Mouse (Mus musculus) ES-E14 (cell line): ENCODE data around the gene Tgfbr3. TPM values are rescaled to one million over a fixed set of nuclear protein-coding genes. Genes with fewer than 3 reads are reported as not detected.

Experiments
- DNase-seq: peaks from one replicate; pipeline ENCODE4 v3.0.0-alpha.2; 2013; ENCODE audit warnings: low read depth, low spot score
- H3K27ac ChIP-seq: 2 replicates; pipeline ENCODE4 v1.5.1; 2012; ENCODE audit warnings: low read depth, mild to moderate bottlenecking, low read length, moderate library complexity, mixed read lengths; ENCODE audit not compliant: poor library complexity, insufficient read depth, severe bottlenecking
- H3K36me3 ChIP-seq: 2 replicates; pipeline ENCODE4 v1.6.1; 2012; ENCODE audit warnings: mild to moderate bottlenecking, low read length, moderate library complexity, mixed read lengths; ENCODE audit not compliant: control insufficient read depth, poor library complexity, insufficient read depth, severe bottlenecking
- H3K4me1 ChIP-seq, 2 experiments: fragments of 150-350 bp in 1 of 2; sonication (generic) in 1 of 2; 2 replicates each; pipeline ENCODE4 v1.6.1; 2012; ENCODE audit warnings: low read length in 2 of 2, mild to moderate bottlenecking in 1 of 2, mixed read lengths in 1 of 2; ENCODE audit not compliant: control insufficient read depth in 2 of 2, insufficient read depth in 2 of 2, poor library complexity in 1 of 2
- H3K4me3 ChIP-seq, 2 experiments: fragments of 150-350 bp in 1 of 2; sonication (generic) in 1 of 2; 2 replicates each; pipeline ENCODE4 v1.5.1; 2012; ENCODE audit warnings: low read length in 2 of 2, low read depth in 1 of 2, mild to moderate bottlenecking in 1 of 2, mixed read lengths in 1 of 2; ENCODE audit not compliant: insufficient read depth in 1 of 2, poor library complexity in 1 of 2, severe bottlenecking in 1 of 2
- H3K9ac ChIP-seq: 2 replicates; pipeline ENCODE4 v1.6.1; 2012; ENCODE audit warnings: low read depth, mild to moderate bottlenecking, low read length, mixed read lengths; ENCODE audit not compliant: poor library complexity, insufficient read depth, severe bottlenecking
- H3K9me3 ChIP-seq: fragments of 150-350 bp; sonication (generic); 2 replicates; pipeline ENCODE4 v1.6.1; 2012; ENCODE audit warnings: low read depth, mild to moderate bottlenecking, low read length; ENCODE audit not compliant: control insufficient read depth, insufficient read depth
- CHD2 ChIP-seq: IDR thresholded peaks from 2 replicates; pipeline ENCODE4 v1.6.1; 2014; ENCODE audit warnings: mild to moderate bottlenecking, low read depth, low read length, inconsistent platforms
- HCFC1 ChIP-seq: IDR thresholded peaks from 2 replicates; pipeline ENCODE4 v1.6.1; 2012; ENCODE audit warnings: low read length, inconsistent platforms, borderline replicate concordance; ENCODE audit not compliant: insufficient read depth
- MAFK ChIP-seq: IDR thresholded peaks from 2 replicates; pipeline ENCODE4 v1.6.1; 2014; ENCODE audit warnings: mild to moderate bottlenecking, low read depth, low read length, inconsistent platforms; ENCODE audit not compliant: insufficient read depth
- ZC3H11A ChIP-seq: IDR thresholded peaks from 2 replicates; pipeline ENCODE4 v1.6.1; 2012; ENCODE audit warnings: low read depth, mild to moderate bottlenecking, inconsistent platforms, low read length, borderline replicate concordance
- ZNF384 ChIP-seq: IDR thresholded peaks from 2 replicates; pipeline ENCODE4 v1.6.1; 2012; ENCODE audit warnings: low read depth, low read length, inconsistent platforms
- in situ Hi-C, 2 experiments: fragments of 600-800 bp; cut with MboI; formaldehyde crosslinking; loops; one replicate each; pipeline ENCODE4 v1.15.1; 2025; ENCODE audit warnings: low sequenced_read_pairs in 2 of 2, inconsistent platforms in 1 of 2; ENCODE audit not compliant: unreplicated experiment in 2 of 2
- total RNA-seq: library from RNA; depleted of rRNA; stranded (reverse); fragments of 300-350 nt; gene quantifications from 2 replicates; pipeline ENCODE4 v1.2.3, GENCODE M21; 2012

Tgfbr3 gene
- total RNA-seq, 1 experiment: 3.1 TPM

GRCm38 (mm10) chr5:107110089-107110879 lies 179.1 kb downstream of the Tgfbr3 start:
- in situ Hi-C loops: no loop called here
- Histone ChIP-seq H3K27ac (no peak overlapping the region), H3K4me1 (peaks cover 4 to 11% of the 10 kb centered on the region in 2 experiments; a peak in 3 of 4 replicates), H3K9me3 (no peaks in the 10 kb centered on the region), H3K36me3 (no peaks in the 10 kb centered on the region), H3K4me3 (no peak overlapping the region), H3K9ac (no peak overlapping the region)
- DNase-seq: peak; percentile 35
- no peak for TF ChIP-seq HCFC1
- TF ChIP-seq ZNF384: no peak
- no peak for TF ChIP-seq ZC3H11A
- TF ChIP-seq MAFK: no peak
- TF ChIP-seq CHD2: no peak

GRCm38 (mm10) chr5:107109416-107109815 lies 180.0 kb downstream of the Tgfbr3 start:
- Histone ChIP-seq H3K9ac (no peak overlapping the region), H3K4me1 (peaks cover 4 to 11% of the 10 kb centered on the region in 2 experiments; a peak in 3 of 4 replicates), H3K4me3 (no peak overlapping the region), H3K9me3 (no peaks in the 10 kb centered on the region), H3K36me3 (no peaks in the 10 kb centered on the region), H3K27ac (no peak overlapping the region)
- DNase-seq: no peak
- in situ Hi-C loops: no loop called here
- TF ChIP-seq MAFK (no peak), HCFC1 (no peak), CHD2 (no peak), ZNF384 (no peak), ZC3H11A (no peak)

GRCm38 (mm10) chr5:107106793-107107192 lies 182.6 kb downstream of the Tgfbr3 start:
- Histone ChIP-seq H3K4me3 (no peak overlapping the region), H3K9ac (no peak overlapping the region), H3K36me3 (no peaks in the 10 kb centered on the region), H3K27ac (no peak overlapping the region), H3K4me1 (peaks cover 4 to 11% of the 10 kb centered on the region in 2 experiments; a peak in 3 of 4 replicates), H3K9me3 (no peaks in the 10 kb centered on the region)
- TF ChIP-seq MAFK (no peak), HCFC1 (no peak), ZNF384 (no peak), CHD2 (no peak), ZC3H11A (no peak)
- in situ Hi-C loops: no loop called here
- no peak for DNase-seq

GRCm38 (mm10) chr5:107106139-107106538 lies 183.3 kb downstream of the Tgfbr3 start:
- DNase-seq: no peak
- peaks cover 3 to 11% of the 10 kb centered on the region in 2 experiments; a peak in 3 of 4 replicates for H3K4me1 ChIP-seq

More at GRCm38 (mm10) chr5:107106139-107106538, 183.3 kb downstream of the Tgfbr3 start:
- Histone ChIP-seq H3K27ac (no peak overlapping the region), H3K4me3 (no peak overlapping the region), H3K36me3 (no peaks in the 10 kb centered on the region), H3K9ac (no peak overlapping the region), H3K9me3 (no peaks in the 10 kb centered on the region)
- TF ChIP-seq HCFC1 (no peak), ZNF384 (no peak), ZC3H11A (no peak), MAFK (no peak), CHD2 (no peak)
- in situ Hi-C loops: no loop called here
